Mouse (Mus musculus): ENCODE data around the gene Rhno1.
"Not testable (repeated sequence)": the region's sequence is repeated elsewhere in the genome, so short reads cannot be mapped to it uniquely, and the experiment has no call there.

Gene Rhno1

DNA sequence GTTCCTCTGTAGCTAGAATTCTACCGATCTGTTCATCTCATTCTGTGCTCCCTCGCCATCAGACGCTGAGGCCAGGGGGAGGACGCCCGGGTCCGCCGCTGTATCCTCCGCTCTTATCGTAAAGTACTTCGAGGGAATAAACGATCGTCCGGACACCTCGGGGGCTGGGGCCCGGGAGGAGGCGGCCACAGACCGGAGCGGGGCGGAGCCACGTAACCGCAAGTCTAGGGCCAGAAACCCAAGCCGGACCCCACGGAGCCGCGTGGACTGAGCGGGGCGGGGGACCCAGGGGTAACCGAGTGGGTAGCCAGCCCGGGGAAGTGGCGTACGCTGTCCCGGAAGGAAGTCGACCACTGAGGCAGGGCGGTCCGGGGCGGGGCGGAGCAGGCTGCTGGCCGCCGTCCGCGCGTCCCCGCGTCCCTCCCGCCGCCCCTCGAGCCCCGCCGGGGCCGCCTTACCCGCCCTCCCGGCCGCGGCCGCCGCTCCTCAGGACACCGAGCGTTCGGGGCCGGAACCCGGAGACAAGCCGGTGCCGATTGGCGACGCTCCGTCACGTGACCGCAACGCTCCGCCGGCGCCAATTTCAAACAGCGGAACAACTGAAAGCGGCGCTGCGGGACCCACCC lies at the start of gene Rhno1, which contains the start of gene Foxm1:
Gene Rhno1 (minus strand): TSS at position 531 of the 626 bp plus-strand sequence.
Gene Foxm1 (plus strand): TSS at position 587 of the 626 bp plus-strand sequence.
- in situ Hi-C loops (cut with MboI, MseI), result loop anchor here (5.0 kb wide), 1 partner anchor 50 kb away; no protein-coding TSS in a partner anchor

DNA sequence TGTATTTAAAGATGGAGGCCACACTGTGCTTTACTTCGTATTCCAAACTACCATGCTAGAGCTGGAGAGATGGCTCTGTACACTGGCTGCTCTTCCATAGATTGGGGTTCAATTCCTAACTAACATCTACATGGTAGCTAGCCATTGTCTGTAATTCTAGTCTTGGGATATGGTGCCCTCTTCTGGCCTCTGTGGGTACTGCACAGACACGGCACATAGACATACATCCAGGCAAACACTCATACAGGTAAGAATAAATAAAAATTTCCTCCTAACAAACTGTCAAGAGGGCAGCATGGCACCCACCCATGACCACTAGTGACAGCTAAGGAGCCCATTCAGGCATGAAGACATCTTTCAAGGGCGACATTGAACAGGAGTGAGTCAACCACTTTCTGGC lies 48.4 kb upstream of the Rhno1 start:
- in situ Hi-C loops (cut with MboI, MseI), result loop anchor here (5.0 kb wide), 1 partner anchor 49 kb away; the partner anchor contains the start of genes Foxm1 and Rhno1

DNA sequence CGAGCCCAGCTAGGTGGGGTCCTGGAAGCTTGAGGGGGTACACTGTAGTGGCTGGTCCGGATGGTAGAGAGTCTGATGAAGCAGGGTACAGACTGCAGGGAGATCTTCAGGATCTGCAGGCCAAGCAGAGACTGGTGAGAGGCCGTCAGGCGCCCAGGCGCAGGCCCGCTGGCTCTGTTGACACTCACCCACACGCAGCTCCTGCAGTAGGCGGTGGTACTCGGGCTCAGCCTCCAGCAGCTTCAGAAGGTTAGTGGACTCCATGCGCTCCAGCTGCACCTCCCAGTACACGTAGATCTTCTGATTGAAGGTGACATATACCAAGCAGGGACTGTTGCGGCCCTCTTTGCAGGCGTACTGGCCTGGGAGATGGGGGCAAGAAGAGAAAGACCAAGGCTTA lies 47.6 kb upstream of the Rhno1 start:
- in situ Hi-C loops (cut with MboI, MseI), result loop anchor here (5.0 kb wide), 1 partner anchor 48 kb away; the partner anchor contains the start of genes Foxm1 and Rhno1

DNA sequence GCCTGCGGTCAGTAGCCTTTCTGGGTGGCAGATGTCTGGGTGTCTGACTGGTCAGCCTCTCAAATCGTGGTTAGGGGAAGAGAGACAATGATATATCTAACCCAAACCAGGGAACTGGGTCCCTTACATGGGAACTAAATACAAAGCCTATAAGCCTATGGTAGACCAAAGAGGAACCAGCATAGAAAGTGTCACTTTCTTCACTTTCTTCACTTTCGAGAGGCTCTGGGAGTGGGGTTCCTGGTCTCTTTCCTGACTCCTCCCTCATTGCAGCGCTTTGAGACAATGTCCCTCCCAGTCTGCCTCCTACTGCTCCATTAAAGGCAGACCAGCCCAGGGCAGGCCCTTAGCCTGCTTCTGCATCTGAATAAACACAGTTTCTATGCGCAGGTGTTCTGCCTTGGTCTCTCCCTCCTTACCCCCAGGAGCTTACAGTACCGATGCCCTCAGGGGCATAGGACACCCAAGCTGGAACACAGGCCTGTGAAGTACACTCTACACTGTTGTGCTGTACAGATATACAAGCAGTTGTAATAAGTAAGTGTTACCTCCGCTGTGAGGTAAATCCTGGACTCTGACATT lies 45.9 kb upstream of the Rhno1 start:
- in situ Hi-C loops (cut with MboI, MseI), result no loop called here

DNA sequence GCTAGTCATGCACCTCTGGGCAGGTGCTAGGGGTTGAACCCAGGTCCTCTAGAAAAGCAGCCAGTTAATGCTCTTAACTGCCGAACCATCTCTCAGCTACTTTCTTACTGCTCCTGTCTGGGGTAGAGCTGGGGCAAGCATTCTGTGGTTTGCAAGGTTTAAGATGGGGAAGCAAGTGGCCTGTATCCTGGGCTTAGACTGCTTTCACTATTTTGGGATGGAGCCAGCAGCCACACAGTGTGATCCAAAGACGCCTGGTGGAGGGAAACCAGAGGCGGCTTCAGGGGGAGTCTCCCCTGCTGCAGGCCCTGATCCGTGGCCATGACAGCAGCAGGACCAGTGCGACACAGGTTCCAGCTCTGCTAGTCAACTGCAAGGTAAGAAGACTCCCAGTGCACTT lies 42.0 kb upstream of the Rhno1 start:
- in situ Hi-C loops (cut with MboI, MseI), result no loop called here

DNA sequence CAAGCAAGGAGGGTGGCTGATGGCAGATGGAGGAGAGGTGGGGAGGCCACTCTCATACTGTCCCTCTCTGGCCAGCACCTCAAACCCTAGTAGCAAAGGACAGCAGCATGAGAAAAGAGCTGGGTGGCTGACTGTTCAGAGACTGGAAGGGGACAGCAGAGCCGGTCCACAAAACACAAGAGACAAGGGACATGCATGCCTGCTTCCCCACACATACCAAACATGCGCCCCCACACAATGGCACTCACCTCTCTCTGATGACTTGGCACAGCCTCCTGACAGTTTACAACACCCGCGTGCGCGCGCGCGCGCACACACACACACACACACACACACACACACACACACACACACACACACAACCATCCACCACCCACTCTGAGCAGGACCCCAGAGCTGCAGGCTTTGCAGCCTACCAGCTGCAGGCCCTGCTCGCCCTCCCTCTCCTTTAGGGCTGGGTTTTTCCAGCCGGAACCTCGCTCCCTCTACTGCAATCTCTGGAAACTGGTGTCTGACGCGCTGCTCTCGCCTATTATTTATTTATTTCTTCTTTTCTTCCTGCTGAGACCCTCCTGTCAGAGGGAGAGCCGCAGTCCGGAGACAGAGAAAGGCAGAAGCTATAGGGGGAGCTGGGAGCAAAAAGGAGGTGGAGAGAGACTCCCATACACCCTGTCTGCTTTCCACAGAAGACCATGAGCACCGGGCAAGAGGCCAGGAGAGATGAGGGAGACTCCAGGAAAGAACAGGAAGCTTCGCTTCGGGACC lies 36.9 kb upstream of the Rhno1 start:
- in situ Hi-C loops (cut with MboI, MseI), result no loop called here

DNA sequence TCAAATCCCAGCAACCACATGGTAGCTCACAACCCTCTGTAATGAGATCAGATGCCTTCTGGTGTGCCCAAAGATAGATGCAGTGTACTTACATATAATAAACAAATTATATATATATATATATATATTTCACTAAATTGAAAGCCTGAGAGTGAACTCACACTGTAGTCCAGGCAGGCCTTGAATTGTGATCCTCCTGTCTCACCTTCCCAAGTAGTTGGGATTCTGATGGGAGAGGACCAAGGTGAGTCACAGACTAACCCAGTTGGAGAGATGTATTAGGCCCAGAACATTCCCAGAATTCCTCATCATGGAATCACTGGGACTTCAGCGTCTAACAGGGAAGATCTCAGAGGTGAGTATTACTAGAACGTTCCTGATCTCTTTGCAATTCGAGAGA lies 36.3 kb upstream of the Rhno1 start, which contains the start of gene Nrip2:
Gene Nrip2 (plus strand): TSS at position 301 of the 400 bp plus-strand sequence.
- in situ Hi-C loops (cut with MboI, MseI), result no loop called here

DNA sequence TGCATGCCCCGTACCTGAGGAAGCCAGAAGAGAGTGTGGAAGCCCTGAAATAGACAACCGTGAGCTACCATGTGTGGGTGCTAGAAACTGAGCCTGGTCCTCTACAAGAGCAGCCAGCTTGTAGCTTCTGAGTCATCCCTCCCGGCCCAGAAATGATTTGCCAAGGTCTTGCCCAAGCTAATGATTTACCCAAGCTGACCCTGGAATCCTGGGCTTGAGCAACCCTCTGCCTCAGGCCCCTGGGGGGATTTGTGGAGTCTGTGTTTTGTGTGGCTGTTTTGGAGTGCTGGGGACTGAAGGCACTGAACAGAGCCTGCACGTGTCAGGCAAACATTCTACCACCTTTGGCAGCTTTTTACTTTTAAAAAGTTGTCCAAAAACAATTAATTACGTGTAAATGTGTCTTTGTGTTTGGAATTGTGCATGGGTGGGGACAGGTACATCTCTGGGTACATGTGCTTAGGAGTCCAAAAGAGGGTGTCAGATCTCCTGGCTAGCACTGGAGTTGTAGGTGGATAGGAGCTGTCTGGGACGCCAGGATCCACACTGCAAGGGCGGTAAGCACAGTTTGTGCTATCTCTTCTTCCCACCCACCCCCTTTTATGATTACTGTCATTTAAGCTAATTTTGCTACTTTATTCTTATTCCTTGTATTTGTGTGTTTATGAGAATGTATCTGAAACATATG lies 35.0 kb upstream of the Rhno1 start:
- in situ Hi-C loops (cut with MboI, MseI), result no loop called here

DNA sequence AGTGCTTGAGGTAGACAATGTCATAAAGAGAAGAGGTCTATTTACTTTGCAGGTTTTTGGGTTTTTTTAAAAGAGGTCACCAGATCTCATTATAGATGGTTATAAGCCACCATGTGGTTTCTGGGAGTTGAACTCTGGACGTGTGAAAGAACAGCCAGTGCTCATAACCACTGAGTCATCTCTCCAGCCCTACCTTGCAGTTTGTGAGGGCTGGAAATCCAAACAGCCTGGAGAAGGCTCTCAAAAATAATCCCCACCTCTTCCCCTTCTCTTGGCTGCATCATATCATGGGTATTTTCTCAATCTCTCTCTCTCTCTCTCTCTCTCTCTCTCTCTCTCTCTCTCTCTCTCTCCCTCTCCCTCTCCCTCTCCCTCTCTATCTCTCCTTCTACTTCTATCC lies 28.0 kb upstream of the Rhno1 start:
- in situ Hi-C loops (cut with MboI, MseI), result no loop called here

DNA sequence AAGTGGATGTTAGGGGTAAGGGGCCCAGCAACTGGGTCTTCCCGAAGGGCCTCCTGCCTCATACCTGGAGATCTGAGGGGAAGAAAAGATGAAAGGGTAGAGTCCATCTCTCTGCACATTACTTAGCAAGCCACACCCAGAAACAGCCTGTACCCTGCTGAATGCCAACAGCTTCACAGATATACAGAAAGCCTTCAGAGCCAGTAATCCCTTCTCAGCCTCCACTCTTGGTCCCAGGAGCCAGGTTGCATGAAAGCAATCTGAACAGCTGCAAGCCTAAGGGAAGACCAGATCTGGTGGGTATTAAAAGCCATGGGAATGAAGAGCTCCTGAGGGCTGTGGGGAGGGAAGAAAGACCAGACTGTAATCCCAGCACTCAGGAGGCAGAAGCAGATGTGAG lies 26.5 kb upstream of the Rhno1 start:
- in situ Hi-C loops (cut with MboI, MseI), result no loop called here

DNA sequence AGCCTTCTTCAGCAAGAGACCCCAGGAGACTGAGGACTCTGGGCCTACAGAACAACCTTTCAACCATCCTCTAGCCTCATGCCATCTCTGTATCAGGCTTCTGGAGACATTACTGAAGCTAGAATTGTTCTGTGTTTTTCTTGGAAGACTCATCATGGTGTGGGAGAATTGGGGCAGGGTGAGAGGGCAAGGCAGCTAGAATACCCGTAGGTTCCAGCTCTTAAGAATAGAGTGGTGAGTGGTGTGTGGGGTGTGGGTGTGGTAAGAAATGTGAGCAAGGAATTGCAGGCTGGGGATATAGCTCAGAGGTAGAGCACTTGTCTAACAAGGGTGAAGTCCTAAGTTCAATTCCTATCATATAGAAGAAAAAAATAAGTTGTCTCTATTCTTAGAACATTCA lies 22.3 kb upstream of the Rhno1 start:
- in situ Hi-C loops (cut with MboI, MseI), result no loop called here

DNA sequence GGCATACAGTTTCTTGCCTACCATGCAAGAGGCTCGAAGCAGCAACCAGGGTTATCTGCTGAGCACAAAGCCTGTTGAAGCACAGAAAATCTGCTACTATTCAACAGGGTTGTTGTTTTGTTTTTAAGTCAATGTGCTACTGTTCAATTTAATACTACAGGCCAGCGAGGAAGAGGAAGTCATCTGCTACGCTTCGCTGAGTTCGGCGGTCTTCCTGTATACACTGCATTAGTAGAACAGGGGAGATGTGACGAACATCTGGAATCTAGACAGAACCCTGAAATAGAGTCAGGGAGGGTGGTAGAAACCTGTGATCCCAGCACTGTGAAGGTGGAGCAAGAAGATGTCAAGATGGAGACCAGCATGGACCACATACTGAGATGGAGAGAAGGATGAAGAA lies 21.0 kb upstream of the Rhno1 start:
- in situ Hi-C loops (cut with MboI, MseI), result no loop called here

DNA sequence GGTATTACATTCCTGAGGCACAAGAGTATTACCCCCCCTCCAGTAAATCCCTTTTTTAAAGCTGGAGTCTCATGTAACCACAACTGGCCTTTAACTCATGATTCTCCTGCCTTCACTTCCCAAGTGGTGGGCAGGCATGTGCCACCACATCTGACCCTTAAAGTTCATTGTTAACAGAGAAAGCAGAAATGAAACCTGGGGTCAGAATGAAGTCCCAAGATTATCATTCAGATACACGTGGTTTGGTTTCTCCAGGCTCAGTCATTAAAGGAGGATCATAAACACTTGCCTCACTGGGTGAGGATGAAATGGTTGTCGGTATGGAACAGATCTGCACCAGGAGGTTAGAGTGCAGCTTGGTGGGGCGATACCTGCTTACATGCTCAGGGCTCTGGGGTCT lies 18.5 kb upstream of the Rhno1 start:
- in situ Hi-C loops (cut with MboI, MseI), result no loop called here

DNA sequence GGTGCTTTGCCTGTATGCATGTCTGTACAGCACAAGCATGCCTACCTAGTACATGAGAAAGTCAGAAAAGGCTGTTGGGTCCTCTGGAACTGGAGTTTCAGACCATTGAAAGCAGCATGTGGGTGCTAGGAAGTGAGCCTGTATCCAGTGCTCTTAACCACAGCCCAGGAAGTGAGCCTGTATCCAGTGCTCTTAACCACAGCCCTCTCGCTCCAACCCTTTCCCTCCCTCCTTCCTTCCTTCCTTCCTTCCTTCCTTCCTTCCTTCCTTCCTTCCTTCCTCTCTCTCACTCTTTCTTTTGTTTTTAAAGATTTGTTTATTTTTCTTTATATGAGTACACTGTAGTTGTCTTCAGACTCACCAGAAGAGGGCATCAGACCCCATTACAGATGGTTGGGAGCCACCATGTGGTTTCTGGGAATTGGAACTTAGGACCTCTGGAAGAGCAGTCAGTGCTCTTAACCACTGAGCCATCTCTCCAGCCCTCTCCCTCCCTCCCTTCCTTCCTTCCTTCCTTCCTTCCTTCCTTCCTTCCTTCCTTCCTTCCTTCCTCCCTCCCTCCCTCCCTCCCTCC lies 18.0 kb upstream of the Rhno1 start:
- in situ Hi-C loops (cut with MboI, MseI), result not testable (repeated sequence)

DNA sequence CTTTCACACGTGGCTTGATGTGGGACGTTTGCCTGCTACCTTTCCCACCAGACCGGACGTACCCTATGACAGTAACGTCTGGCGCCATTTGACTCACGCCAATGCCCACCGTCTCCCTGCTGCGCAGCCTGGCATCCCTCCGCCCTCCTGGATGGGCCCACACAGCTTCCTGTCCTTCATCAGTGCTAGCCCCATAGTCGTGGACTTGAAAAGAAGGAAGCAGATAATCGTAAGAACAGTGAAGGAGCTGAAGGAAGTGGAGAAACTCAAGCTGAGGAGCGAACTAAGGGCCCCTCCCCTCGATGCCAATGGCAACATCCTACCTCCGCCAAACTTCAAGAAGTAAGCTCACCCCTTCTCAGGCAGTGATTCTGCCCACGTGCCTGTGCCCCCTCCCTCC lies 16.9 kb upstream of the Rhno1 start:
- in situ Hi-C loops (cut with MboI, MseI), result no loop called here

DNA sequence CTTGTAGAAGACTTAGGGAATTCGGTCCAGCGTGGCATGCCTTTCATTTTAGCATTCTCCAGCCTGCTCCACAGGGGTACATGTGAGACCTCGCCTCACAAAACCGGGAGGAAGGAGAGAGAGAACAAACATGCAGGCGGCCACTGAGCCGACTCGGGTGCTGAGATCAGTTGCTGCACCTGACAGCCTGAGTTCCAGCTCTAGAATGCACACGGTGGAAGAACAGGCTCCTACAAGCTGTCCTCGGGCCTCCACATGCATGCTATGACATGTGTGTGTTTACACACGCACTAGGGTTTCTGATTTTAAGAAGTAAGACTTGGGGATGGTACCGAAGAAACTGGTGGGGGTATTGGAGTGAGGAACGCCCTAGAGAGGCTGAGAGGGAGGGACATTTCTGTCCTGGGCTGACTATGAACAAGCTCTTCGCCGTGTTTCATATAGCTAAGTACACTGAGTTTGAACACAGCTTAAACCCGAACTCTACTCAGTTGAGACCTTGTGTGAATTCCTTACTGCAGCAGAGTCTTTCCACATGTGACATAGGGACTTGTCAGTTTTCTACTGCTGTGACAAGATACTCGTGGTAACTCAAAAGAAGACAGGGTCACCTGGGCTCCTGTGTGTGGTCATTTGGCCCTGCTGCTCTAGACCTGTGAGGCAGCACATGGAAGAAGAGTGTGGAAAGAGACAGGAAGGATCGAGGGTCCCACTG lies 13.8 kb upstream of the Rhno1 start:
- in situ Hi-C loops (cut with MboI, MseI), result no loop called here

DNA sequence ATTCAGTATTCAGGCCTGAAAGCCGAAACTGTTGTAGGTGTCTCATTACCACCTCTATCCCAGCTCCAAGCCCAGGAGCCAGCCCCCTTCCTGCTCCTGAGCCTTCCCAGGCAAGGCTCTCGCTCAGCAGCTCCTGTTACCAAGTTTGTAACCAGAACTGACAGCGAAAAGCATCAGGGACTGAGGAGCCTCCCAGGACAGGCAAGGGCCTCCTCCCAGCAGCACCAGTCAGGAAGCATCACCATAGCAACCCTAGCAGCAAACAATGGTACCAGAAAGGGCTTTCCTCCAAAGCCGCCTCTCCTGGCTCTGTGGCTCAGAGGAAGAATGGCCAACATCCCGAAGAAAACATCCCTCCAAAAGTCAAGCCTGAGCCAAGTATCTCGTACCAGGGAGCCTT lies 12.5 kb upstream of the Rhno1 start, which contains the start of the genes Tex52 and Gm44596:
Gene Tex52 (plus strand): TSS at position 265 of the 400 bp plus-strand sequence.
Gene Gm44596 (plus strand): TSS at position 312 of the 400 bp plus-strand sequence.
- in situ Hi-C loops (cut with MboI, MseI), result no loop called here

DNA sequence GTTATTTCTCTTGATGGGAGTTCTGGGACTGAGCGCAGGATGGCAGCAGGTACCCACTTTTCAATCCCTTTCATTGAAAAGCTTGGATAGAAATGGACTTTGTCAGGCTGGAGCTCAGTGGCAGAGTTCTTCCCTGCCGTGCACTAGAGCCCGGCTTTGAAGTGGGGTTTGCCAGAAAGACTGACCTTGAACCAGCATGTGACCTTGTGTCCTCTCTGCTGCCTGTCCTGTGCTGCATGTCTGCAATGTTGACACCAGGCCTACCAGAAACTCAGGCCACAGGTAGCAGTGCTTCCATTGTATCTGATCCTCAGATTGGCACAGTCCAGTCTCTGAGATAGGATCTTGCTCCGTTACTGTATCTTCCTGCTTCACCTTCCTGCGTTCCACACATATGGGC lies 7.3 kb upstream of the Rhno1 start:
- in situ Hi-C loops (cut with MboI, MseI), result no loop called here

DNA sequence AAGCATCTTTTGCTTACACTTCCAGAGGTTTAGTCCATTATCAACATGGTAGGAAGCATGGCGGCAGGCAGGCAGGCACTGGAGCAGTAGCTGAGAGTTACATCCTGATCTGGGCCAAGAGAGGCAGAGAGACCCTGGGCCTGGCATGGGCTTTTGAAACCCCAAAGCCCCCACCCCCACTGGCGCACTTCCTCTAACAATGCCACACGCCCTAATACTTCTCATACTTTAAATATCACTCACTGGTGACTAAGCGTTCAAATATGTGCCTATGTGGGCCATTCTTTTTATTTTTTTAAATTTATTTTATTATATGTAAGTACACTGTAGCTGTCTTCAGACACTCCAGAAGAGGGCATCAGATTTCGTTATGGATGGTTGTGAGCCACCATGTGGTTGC lies 3.8 kb upstream of the Rhno1 start:
- in situ Hi-C loops (cut with MboI, MseI), result no loop called here

DNA sequence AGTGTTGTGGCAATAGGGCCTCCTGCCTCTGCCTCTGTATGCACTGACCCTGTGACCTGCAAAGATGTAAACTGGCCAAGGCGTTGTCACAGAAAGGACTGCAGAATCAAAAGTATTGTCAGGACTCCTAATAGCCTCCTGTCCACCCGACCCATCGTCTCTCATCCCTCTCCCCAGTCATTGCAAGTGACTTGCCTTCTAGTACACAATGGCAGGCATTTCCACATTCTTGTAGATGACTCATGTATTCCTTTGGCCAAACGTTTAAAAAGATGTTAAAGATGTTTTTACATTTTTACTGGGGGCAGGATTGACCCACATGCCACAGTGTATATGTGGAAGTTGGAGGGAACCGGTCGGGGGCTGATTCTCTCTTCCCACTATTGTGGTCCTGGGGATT lies 2.0 kb upstream of the Rhno1 start:
- in situ Hi-C loops (cut with MboI, MseI), result loop anchor here (5.0 kb wide), 1 partner anchor 48 kb away; no protein-coding TSS in a partner anchor
